Mouse (Mus musculus): ENCODE measurements around the gene Cotl1. TPM values are rescaled to one million over a fixed set of nuclear protein-coding genes. Genes with fewer than 3 reads are reported as not detected.

The Cotl1 gene
- 53.2 and 94.6 TPM in 2 replicates for polyA plus RNA-seq (2016; fragmentation: Nextera tagmentation; extraction: Ambion mirVana)

DNA sequence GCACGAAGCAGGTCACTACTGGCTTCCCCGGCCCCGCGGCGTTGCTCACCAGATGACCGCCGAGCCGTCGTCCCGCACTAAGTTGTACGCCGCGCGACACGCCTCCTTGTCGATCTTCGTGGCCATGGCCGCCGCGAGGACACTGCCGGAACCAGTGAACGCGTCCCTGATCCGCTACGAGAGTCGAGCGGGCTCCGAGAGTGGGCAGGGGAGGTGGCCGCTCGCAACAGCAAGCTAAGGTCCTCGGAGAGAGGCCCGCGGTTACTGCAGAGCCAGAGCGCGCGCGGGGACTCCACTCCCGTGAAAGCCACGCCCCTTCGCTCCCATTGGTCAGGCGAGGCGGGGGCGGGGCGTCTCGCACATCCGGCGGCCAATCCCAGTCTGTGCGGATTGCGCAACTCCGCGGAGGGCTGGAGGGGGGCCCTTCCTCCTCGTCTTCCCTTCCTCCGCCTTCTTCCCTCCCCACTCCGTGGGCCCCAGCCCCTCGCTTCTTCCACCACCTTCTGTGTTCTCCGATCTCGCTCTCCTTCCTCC lies at the start of gene Cotl1:
Gene Cotl1 (minus strand): TSS at position 270 of the 534 bp plus-strand sequence.
- Histone ChIP-seq H3K27me3 (ENCODE audit: low read depth, poor library complexity, severe bottlenecking) (peaks cover 21% of the 10 kb centered on the region), H3K36me3 (no peaks in the 10 kb centered on the region), H3K27ac (peak within 1 kb of the TSS; percentile 85), H3K4me3 (peak within 1 kb of the TSS; percentile 70), H3K4me1 (peaks cover 44% of the 10 kb centered on the region), H3K9me3 (replicated peaks) (no peaks in the 10 kb centered on the region)
- WGBS, result under 1% methylated on average over 57 of the region's 57 CpGs
- DNase-seq (ENCODE audit: low spot score), result peak; percentile 98

GRCm38 (mm10) chr8:119888012-119888411 lies 47.7 kb upstream of the Cotl1 start:
- H3K27me3 ChIP-seq (ENCODE audit: low read depth, poor library complexity, severe bottlenecking), result no peaks in the 10 kb centered on the region
- H3K9me3 ChIP-seq (replicated peaks), result no peaks in the 10 kb centered on the region
- H3K27ac ChIP-seq, result no peak overlapping the region
- H3K4me3 ChIP-seq, result no peak overlapping the region
- no peak for DNase-seq (ENCODE audit: low spot score)
- WGBS, result 77% methylated on average over 4 of the region's 4 CpGs
- no peaks in the 10 kb centered on the region for H3K36me3 ChIP-seq
- peaks cover 7% of the 10 kb centered on the region for H3K4me1 ChIP-seq

GRCm38 (mm10) chr8:119887130-119887529 lies 46.8 kb upstream of the Cotl1 start:
- WGBS, result 96% methylated on average over 3 of the region's 3 CpGs
- peak; percentile 75 for DNase-seq (ENCODE audit: low spot score)
- H3K36me3 ChIP-seq, result no peaks in the 10 kb centered on the region
- H3K4me1 ChIP-seq, result peaks cover 7% of the 10 kb centered on the region
- no peaks in the 10 kb centered on the region for H3K27me3 ChIP-seq (ENCODE audit: low read depth, poor library complexity, severe bottlenecking)
- H3K4me3 ChIP-seq, result no peak overlapping the region
- no peaks in the 10 kb centered on the region for H3K9me3 ChIP-seq (replicated peaks)
- no peak overlapping the region for H3K27ac ChIP-seq

DNA sequence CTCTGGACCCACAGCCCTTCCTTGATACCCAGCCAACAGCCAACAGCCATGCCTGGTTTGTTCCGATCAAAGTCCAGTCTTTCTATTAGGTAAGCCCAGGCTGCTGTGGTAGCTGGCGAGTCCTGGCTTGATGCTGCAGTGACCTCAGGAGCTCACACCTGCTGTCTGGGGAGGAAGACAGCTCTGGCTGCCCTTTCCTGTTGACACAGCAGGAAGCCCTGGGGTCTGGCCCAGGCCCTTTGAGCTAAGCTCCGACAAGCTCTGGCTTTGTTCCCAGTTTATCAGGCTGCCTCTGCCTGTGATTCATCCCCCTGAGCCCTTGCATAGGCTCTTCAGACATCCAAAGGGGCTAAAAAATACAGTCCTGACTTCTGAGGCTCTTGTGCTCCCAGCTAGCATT lies 45.3 kb upstream of the Cotl1 start:
- Histone ChIP-seq H3K27ac (0 out of 2 replicates have a peak overlapping the region, but pooled peaks have one; percentile 4), H3K27me3 (ENCODE audit: low read depth, poor library complexity, severe bottlenecking) (no peaks in the 10 kb centered on the region), H3K4me1 (peaks cover 12% of the 10 kb centered on the region), H3K4me3 (no peak overlapping the region), H3K36me3 (no peaks in the 10 kb centered on the region), H3K9me3 (replicated peaks) (no peaks in the 10 kb centered on the region)
- no peak for DNase-seq (ENCODE audit: low spot score)
- WGBS, result 38% methylated on average over 3 of the region's 3 CpGs

DNA sequence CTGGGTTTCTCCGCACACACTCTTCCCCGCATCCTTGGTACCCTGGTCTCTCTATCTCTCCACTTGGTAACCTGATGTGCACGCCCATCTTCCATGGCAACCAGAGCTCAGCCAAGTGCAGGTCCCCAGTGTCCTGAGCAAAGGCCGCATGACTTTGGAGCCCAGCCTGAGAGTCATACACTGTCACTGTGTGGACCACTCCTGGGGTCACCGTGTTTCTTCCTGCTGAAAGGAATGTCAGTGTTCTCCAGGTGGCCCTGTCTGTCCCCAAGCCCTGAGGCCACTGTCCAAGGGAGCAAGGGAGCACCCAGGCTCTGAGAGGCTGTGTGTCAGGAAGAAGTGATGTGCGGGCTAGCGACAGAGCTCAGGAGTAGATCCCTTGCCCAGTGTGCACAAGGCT lies 42.9 kb upstream of the Cotl1 start:
- Histone ChIP-seq H3K27ac (no peak overlapping the region), H3K27me3 (ENCODE audit: low read depth, poor library complexity, severe bottlenecking) (peaks cover 12% of the 10 kb centered on the region; the same call in 1 of the 2 replicates), H3K4me3 (no peak overlapping the region), H3K9me3 (replicated peaks) (no peaks in the 10 kb centered on the region), H3K36me3 (no peaks in the 10 kb centered on the region), H3K4me1 (peaks cover 12% of the 10 kb centered on the region)
- no peak for DNase-seq (ENCODE audit: low spot score)
- 93% methylated on average over 7 of the region's 7 CpGs for whole genome bisulfite sequencing

- no peak for DNase-seq (ENCODE audit: low spot score)
- H3K4me1 ChIP-seq, result peaks cover 12% of the 10 kb centered on the region
- no peak overlapping the region for H3K27ac ChIP-seq
- peaks cover 16% of the 10 kb centered on the region; the same call in 1 of the 2 replicates for H3K27me3 ChIP-seq (ENCODE audit: low read depth, poor library complexity, severe bottlenecking)
- 68% methylated on average over 8 of the region's 8 CpGs for whole genome bisulfite sequencing
- H3K9me3 ChIP-seq (replicated peaks), result no peaks in the 10 kb centered on the region
- no peak overlapping the region for H3K4me3 ChIP-seq
- H3K36me3 ChIP-seq, result no peaks in the 10 kb centered on the region
Observed at GRCm38 (mm10) chr8:119881917-119882316, 41.6 kb upstream of the Cotl1 start.

- WGBS, result 84% methylated on average over 6 of the region's 6 CpGs
- Histone ChIP-seq H3K27ac (no peak overlapping the region), H3K9me3 (replicated peaks) (no peaks in the 10 kb centered on the region), H3K4me1 (peaks cover 14% of the 10 kb centered on the region), H3K4me3 (no peak overlapping the region), H3K36me3 (no peaks in the 10 kb centered on the region), H3K27me3 (ENCODE audit: low read depth, poor library complexity, severe bottlenecking) (peaks cover 16% of the 10 kb centered on the region; the same call in 1 of the 2 replicates)
- DNase-seq (ENCODE audit: low spot score), result no peak
Observed at GRCm38 (mm10) chr8:119881301-119881700, 41.0 kb upstream of the Cotl1 start.

DNA sequence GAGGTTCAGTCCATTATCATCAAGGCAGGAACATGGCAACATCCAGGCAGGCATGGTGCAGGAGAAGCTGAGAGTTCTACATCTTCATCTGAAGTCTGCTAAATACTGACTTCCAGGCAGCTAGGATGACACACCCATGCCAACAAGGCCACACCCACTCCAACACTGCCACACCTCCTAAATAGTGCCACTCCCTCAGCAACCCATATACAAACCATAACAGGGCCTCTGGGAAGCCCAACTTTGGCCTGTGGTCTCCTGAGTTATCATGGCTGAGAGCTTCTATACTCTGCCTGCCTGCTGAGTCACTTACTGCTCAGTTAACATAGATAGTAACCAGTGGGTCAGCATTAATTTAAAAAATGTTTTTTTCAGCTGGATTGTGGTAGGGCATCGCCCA lies 32.8 kb upstream of the Cotl1 start:
- peaks cover 29% of the 10 kb centered on the region for H3K36me3 ChIP-seq
- no peak for DNase-seq (ENCODE audit: low spot score)

GRCm38 (mm10) chr8:119869616-119870015 lies 29.3 kb upstream of the Cotl1 start:
- no peaks in the 10 kb centered on the region; the same call in 1 of the 2 replicates for H3K9me3 ChIP-seq (replicated peaks)
- H3K27ac ChIP-seq, result no peak overlapping the region
- H3K4me3 ChIP-seq, result no peak overlapping the region
- 79% methylated on average over 20 of the region's 20 CpGs for WGBS
- no peak for DNase-seq (ENCODE audit: low spot score)
- H3K27me3 ChIP-seq (ENCODE audit: low read depth, poor library complexity, severe bottlenecking), result peaks cover 25% of the 10 kb centered on the region
- H3K4me1 ChIP-seq, result no peaks in the 10 kb centered on the region
- H3K36me3 ChIP-seq, result peaks cover 27% of the 10 kb centered on the region

More for the DNA sequence above, 32.8 kb upstream of the Cotl1 start:
- 95% methylated on average over 1 of the region's 1 CpGs for WGBS
- no peak overlapping the region for H3K4me3 ChIP-seq
- H3K27ac ChIP-seq, result no peak overlapping the region
- peaks cover 5% of the 10 kb centered on the region; the same call in 1 of the 2 replicates for H3K4me1 ChIP-seq
- H3K9me3 ChIP-seq (replicated peaks), result no peaks in the 10 kb centered on the region; the same call in 1 of the 2 replicates
- H3K27me3 ChIP-seq (ENCODE audit: low read depth, poor library complexity, severe bottlenecking), result peaks cover 19% of the 10 kb centered on the region

DNA sequence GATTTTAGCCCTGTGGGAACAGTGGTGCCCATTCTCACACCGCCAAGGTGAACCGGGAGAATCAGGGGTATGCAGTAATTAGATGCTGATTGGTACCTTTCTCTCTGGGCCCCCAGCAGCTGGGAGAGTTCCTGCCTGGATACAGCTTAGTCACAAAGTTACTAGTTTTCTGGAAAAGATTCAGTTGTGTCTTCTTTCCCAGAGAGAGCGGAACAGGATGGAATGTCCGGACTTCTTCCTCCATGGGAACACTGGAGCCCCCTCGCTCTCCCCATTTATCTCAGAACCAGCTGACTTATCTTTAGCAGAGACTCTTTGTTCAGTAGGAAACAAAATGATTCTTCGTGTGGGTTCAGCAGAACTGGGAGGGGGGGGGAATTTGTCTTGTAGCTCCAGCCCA lies 22.4 kb upstream of the Cotl1 start:
- Histone ChIP-seq H3K4me1 (peaks cover 32% of the 10 kb centered on the region), H3K36me3 (no peaks in the 10 kb centered on the region), H3K27me3 (ENCODE audit: low read depth, poor library complexity, severe bottlenecking) (peaks cover 42% of the 10 kb centered on the region), H3K4me3 (peak overlapping the region; percentile 68), H3K9me3 (replicated peaks) (no peaks in the 10 kb centered on the region), H3K27ac (peak overlapping the region; percentile 81; the same call in 1 of the 2 replicates)
- no peak for DNase-seq (ENCODE audit: low spot score)
- 16% methylated on average over 6 of the region's 6 CpGs for WGBS

DNA sequence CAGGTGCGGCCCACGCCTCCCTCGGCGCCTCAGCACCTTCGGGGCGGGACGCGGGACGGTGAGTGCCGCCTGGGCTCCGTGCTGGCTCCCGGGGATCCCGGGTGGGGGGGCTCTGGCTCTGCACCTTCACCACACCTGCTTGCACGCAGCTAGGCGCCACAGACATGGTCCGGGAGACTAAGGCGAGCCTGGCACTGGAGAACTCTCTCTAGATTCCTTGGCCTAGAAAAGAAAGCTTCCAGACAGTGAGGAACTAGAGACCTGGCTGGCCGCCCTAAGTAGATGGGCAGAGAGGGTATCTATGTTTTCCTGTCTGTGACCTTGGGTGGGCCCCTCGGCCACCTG lies 22.0 kb upstream of the Cotl1 start:
- WGBS, result 1% methylated on average over 19 of the region's 19 CpGs

GRCm38 (mm10) chr8:119861706-119862389 lies 21.5 kb upstream of the Cotl1 start, which contains the start of gene Klhl36:
Klhl36 (plus strand) TSS chr8:119862266.
- WGBS, result 2% methylated on average over 35 of the region's 35 CpGs
- Histone ChIP-seq H3K27me3 (ENCODE audit: low read depth, poor library complexity, severe bottlenecking) (peaks cover 42% of the 10 kb centered on the region), H3K4me1 (peaks cover 32% of the 10 kb centered on the region), H3K36me3 (no peaks in the 10 kb centered on the region), H3K27ac (peak within 1 kb of the TSS; percentile 81), H3K4me3 (peak within 1 kb of the TSS; percentile 68), H3K9me3 (replicated peaks) (no peaks in the 10 kb centered on the region)
- peak; percentile 98 for DNase-seq (ENCODE audit: low spot score)

More for the DNA sequence above, 22.0 kb upstream of the Cotl1 start:
- Histone ChIP-seq H3K4me1 (peaks cover 32% of the 10 kb centered on the region), H3K9me3 (replicated peaks) (no peaks in the 10 kb centered on the region), H3K4me3 (peak overlapping the region; percentile 68), H3K36me3 (no peaks in the 10 kb centered on the region), H3K27ac (peak overlapping the region; percentile 81), H3K27me3 (ENCODE audit: low read depth, poor library complexity, severe bottlenecking) (peaks cover 42% of the 10 kb centered on the region)
- DNase-seq (ENCODE audit: low spot score), result no peak

DNA sequence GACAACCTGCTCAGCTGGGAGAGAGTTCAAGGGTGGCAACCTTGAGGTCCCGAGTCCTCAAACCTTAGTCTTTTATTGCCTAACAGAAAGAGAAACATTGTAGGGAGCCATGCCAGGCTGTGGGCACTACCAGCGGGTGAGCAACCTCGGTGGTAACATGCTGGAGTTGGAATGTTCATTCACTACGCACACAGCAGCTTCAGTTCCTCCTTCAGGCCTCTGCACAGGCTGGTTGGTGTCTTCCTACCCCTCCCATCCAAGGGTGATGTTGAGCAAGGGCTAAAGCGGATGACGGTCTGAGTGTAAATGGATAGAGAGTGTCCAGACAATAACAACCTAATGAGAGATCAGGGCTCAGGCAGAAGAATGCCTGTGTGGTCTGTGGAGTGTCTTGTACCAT lies 17.4 kb upstream of the Cotl1 start:
- Histone ChIP-seq H3K36me3 (no peaks in the 10 kb centered on the region), H3K9me3 (replicated peaks) (no peaks in the 10 kb centered on the region), H3K27ac (no peak overlapping the region), H3K4me1 (peaks cover 31% of the 10 kb centered on the region), H3K27me3 (ENCODE audit: low read depth, poor library complexity, severe bottlenecking) (peaks cover 24% of the 10 kb centered on the region), H3K4me3 (no peak overlapping the region)
- DNase-seq (ENCODE audit: low spot score), result no peak
- WGBS, result 82% methylated on average over 6 of the region's 6 CpGs

Data from limb, embryonic 10.5 days (tissue).